Mouse (Mus musculus) liver, embryonic 14.5 days (tissue): ENCODE data around the gene Adgb. TPM values are rescaled to one million over a fixed set of nuclear protein-coding genes. Genes with fewer than 3 reads are reported as not detected.

Experiments
- ATAC-seq: fragments of 200-750 bp; cut with Nextera tagmentation; 2 replicates; pipeline ENCODE4 v1.8.0; 2017; ENCODE audit warnings: moderate number of reproducible peaks, mild to moderate bottlenecking, moderate library complexity; ENCODE audit not compliant: insufficient read depth
- DNase-seq, 3 experiments: peaks; one replicate each; pipeline ENCODE4 v3.0.0-alpha.2; 2012 to 2013; ENCODE audit warnings: low read depth in 3 of 3, low spot score in 3 of 3
- H3K27ac ChIP-seq: fragments of 300-500 bp; sonication (generic); 2 replicates; pipeline ENCODE4 v1.5.1; 2014; ENCODE audit warnings: moderate library complexity, mild to moderate bottlenecking, control low read depth, inconsistent platforms
- H3K27me3 ChIP-seq: fragments of 300-500 bp; sonication (generic); 2 replicates; pipeline ENCODE4 v1.6.1; 2014; ENCODE audit warnings: mild to moderate bottlenecking, low read length, moderate library complexity; ENCODE audit not compliant: control insufficient read depth, insufficient read depth
- H3K36me3 ChIP-seq: fragments of 300-500 bp; sonication (generic); replicated peaks from 2 replicates; pipeline ENCODE4 v1.6.1; 2014; ENCODE audit warnings: low read depth; ENCODE audit not compliant: control insufficient read depth, insufficient read depth
- H3K4me1 ChIP-seq, 2 experiments: fragments of 200-500 bp in 1 of 2; fragments of 300-500 bp in 1 of 2; sonication (generic) in 1 of 2; replicated peaks; 2 replicates each; pipeline ENCODE4 v1.6.1; 2012 to 2014; ENCODE audit warnings: antibody characterized with exemption in 1 of 2, inconsistent platforms in 1 of 2, low read length in 1 of 2; ENCODE audit not compliant: control insufficient read depth in 2 of 2, insufficient read depth in 2 of 2
- H3K4me2 ChIP-seq: fragments of 300-500 bp; sonication (generic); 2 replicates; pipeline ENCODE4 v1.6.1; 2014; ENCODE audit warnings: low read depth, mild to moderate bottlenecking, control low read depth, moderate library complexity
- H3K4me3 ChIP-seq, 2 experiments: fragments of 200-500 bp in 1 of 2; fragments of 300-500 bp in 1 of 2; sonication (generic) in 1 of 2; 2 replicates each; pipeline ENCODE4 v1.5.1; 2012 to 2014; ENCODE audit warnings: low read depth in 2 of 2, low read length in 2 of 2, mild to moderate bottlenecking in 2 of 2, control low read depth in 1 of 2, inconsistent platforms in 1 of 2, moderate library complexity in 1 of 2; ENCODE audit not compliant: insufficient read depth in 1 of 2
- H3K9ac ChIP-seq: fragments of 300-500 bp; sonication (generic); replicated peaks from 2 replicates; pipeline ENCODE4 v1.6.1; 2014; ENCODE audit warnings: mild to moderate bottlenecking, control low read depth, moderate library complexity
- H3K9me3 ChIP-seq: fragments of 300-500 bp; sonication (generic); 2 replicates; pipeline ENCODE4 v1.6.1; 2016; ENCODE audit warnings: low read length, mixed read lengths; ENCODE audit not compliant: control insufficient read depth
- CTCF ChIP-seq: IDR thresholded peaks from 2 replicates; pipeline ENCODE4 v1.5.1; 2016; ENCODE audit warnings: antibody characterized with exemption, low read depth, control low read depth
- EP300 ChIP-seq: IDR thresholded peaks from 2 replicates; pipeline ENCODE4 v1.6.1; 2016; ENCODE audit warnings: antibody characterized with exemption, low read depth
- WGBS: fragments of 180-500 bp; shearing (Covaris S2); extraction: QIAGEN DNeasy Blood & Tissue Kit; methylation state at CpG from one replicate; pipeline ENCODE4 v1.1.7; 2014; ENCODE audit not compliant: insufficient replicate concordance; 5-methylcytosine and 5-hydroxymethylcytosine counted together
- polyA plus RNA-seq, 2 experiments: library from polyadenylated mRNA; depleted of rRNA in 1 of 2; stranded (reverse) in 1 of 2; unstranded in 1 of 2; fragments of >200 nt; fragmentation: Nextera tagmentation in 1 of 2; extraction: Ambion mirVana in 1 of 2; gene quantifications; 2 replicates each; pipeline versions ENCODE4 v1.2.1 to v1.2.3; 2012 to 2014

Adgb gene
- polyA plus RNA-seq, 2 experiments, result 0.30 to 0.49 TPM

GRCm38 (mm10) chr10:10411046-10411445, 61.1 kb downstream of the Adgb start:
- no peaks in the 10 kb centered on the region for H3K4me1 ChIP-seq
- DNase-seq (no peak), ATAC-seq (no peak)
- no peak overlapping the region for H3K27ac ChIP-seq
- H3K27me3 ChIP-seq, result no peaks in the 10 kb centered on the region
- WGBS, result 12% methylated on average over 5 of the region's 5 CpGs
- no peak for TF ChIP-seq EP300
- TF ChIP-seq CTCF, result no peak
- no peaks in the 10 kb centered on the region for H3K9me3 ChIP-seq
- H3K36me3 ChIP-seq, result no peaks in the 10 kb centered on the region
- no peak overlapping the region for H3K9ac ChIP-seq
- no peak overlapping the region for H3K4me3 ChIP-seq
- H3K4me2 ChIP-seq, result no peak overlapping the region

GRCm38 (mm10) chr10:10408166-10408565, 64.0 kb downstream of the Adgb start:
- H3K4me2 ChIP-seq, result no peak overlapping the region
- H3K9ac ChIP-seq, result no peak overlapping the region
- 17% methylated on average over 3 of the region's 3 CpGs for WGBS
- no peak overlapping the region for H3K27ac ChIP-seq
- H3K27me3 ChIP-seq, result no peaks in the 10 kb centered on the region
- H3K9me3 ChIP-seq, result no peaks in the 10 kb centered on the region
- ATAC-seq (no peak), DNase-seq (peak in 2 of 3 experiments; percentile 5 to 13)
- TF ChIP-seq EP300, result no peak
- peak; percentile 31; the same call in 1 of the 2 replicates for TF ChIP-seq CTCF
- H3K36me3 ChIP-seq, result no peaks in the 10 kb centered on the region
- no peak overlapping the region for H3K4me3 ChIP-seq
- no peaks in the 10 kb centered on the region for H3K4me1 ChIP-seq

GRCm38 (mm10) chr10:10395784-10396481, 76.2 kb downstream of the Adgb start:
- Histone ChIP-seq H3K9ac (no peak overlapping the region), H3K36me3 (no peaks in the 10 kb centered on the region), H3K4me2 (no peak overlapping the region), H3K4me3 (no peak overlapping the region), H3K9me3 (no peaks in the 10 kb centered on the region), H3K4me1 (no peaks in the 10 kb centered on the region), H3K27ac (no peak overlapping the region), H3K27me3 (no peaks in the 10 kb centered on the region)
- no peak for TF ChIP-seq EP300
- ATAC-seq, result peak; percentile 45; the same call in 1 of the 2 replicates
- no peak for DNase-seq
- WGBS, result 20% methylated on average over 4 of the region's 4 CpGs

- DNase-seq (no peak), ATAC-seq (no peak)
- no peak overlapping the region for H3K27ac ChIP-seq
- no peaks in the 10 kb centered on the region for H3K36me3 ChIP-seq
- no peak overlapping the region for H3K4me2 ChIP-seq
- TF ChIP-seq EP300 (no peak), CTCF (no peak)
- no peaks in the 10 kb centered on the region for H3K27me3 ChIP-seq
- no peaks in the 10 kb centered on the region for H3K9me3 ChIP-seq
- H3K4me3 ChIP-seq, result no peak overlapping the region
- H3K9ac ChIP-seq, result no peak overlapping the region
- 44% methylated on average over 1 of the region's 1 CpGs for WGBS
- no peaks in the 10 kb centered on the region for H3K4me1 ChIP-seq
Observed at GRCm38 (mm10) chr10:10374629-10375028, 97.5 kb downstream of the Adgb start.

- ATAC-seq (no peak), DNase-seq (no peak)
- H3K9ac ChIP-seq, result no peak overlapping the region
- no peak overlapping the region for H3K4me2 ChIP-seq
- 41% methylated on average over 1 of the region's 1 CpGs for WGBS
- H3K27me3 ChIP-seq, result no peaks in the 10 kb centered on the region
- no peak for TF ChIP-seq EP300
- TF ChIP-seq CTCF, result no peak
- H3K4me1 ChIP-seq, result no peaks in the 10 kb centered on the region
- H3K9me3 ChIP-seq, result no peaks in the 10 kb centered on the region
- no peak overlapping the region for H3K27ac ChIP-seq
- H3K4me3 ChIP-seq, result no peak overlapping the region
- H3K36me3 ChIP-seq, result no peaks in the 10 kb centered on the region
Observed at GRCm38 (mm10) chr10:10364025-10364424, 108.1 kb downstream of the Adgb start.
